Mouse (Mus musculus) E14TG2a.4 (cell line): ENCODE measurements at regions not wholly inside any gene's neighbourhood (a gene's known extent, or its start where the extent isn't known, plus 50 kb on each side); places are given as distances from the start of the nearest gene placed in this dataset.

Source experiments
- CTCF ChIP-seq: conservative IDR thresholded peaks from 2 replicates; pipeline ENCODE4 v1.5.1; 2014; ENCODE audit warnings: low read length
- NANOG ChIP-seq: IDR thresholded peaks from 2 replicates; pipeline ENCODE4 v1.6.1; 2014; ENCODE audit warnings: borderline replicate concordance, low read length, mixed read lengths
- POU5F1 ChIP-seq: IDR thresholded peaks from 2 replicates; pipeline ENCODE4 v1.6.1; 2014; ENCODE audit warnings: low read length, borderline replicate concordance

GRCm38 (mm10) chrX:158920217-158920616 is 289.9 kb upstream of the Rps6ka3 start:
- TF ChIP-seq CTCF: no peak
- TF ChIP-seq NANOG: no peak
- TF ChIP-seq POU5F1: no peak
